Mouse (Mus musculus): Measurements from ENCODE around the gene Col12a1. TPM values are rescaled to one million over a fixed set of nuclear protein-coding genes. Genes with fewer than 3 reads are reported as not detected.
"Not testable (repeated sequence)": the region's sequence is repeated elsewhere in the genome, so short reads cannot be mapped to it uniquely, and the experiment has no call there.

Gene Col12a1
- polyA plus RNA-seq, 1 experiment from 2014 or later, result 64.4 TPM

DNA sequence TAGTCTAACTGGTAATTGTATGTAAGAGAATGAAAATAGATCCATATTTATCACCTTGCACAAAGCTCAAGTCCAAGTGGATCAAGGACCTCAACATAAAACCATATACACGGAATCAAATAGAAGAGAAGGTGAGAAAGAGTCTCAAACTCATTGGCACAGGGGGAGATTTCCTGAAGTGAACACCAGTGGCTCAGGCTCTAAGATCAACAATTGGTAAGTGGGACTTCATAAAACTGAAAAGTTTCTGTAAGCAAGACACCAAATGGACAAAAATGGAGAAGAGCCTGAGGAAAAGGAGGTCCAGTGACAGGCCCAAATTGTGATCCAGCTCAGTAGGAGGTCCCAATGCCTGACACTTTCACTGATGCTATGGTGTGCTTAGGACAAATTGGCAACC, 49.8 kb downstream of the Col12a1 start:
- not testable (repeated sequence) for ATAC-seq (replicated peaks; ENCODE audit: low FRiP score, low TSS enrichment, low read depth); H3K9me3 ChIP-seq (ENCODE audit: control insufficient read depth, low read length); H3K9ac ChIP-seq (ENCODE audit: low read length); DNase-seq (ENCODE audit: low spot score); H3K4me1 ChIP-seq (replicated peaks; ENCODE audit: control insufficient read depth, insufficient read depth, low read length); H3K27me3 ChIP-seq (replicated peaks; ENCODE audit: control insufficient read depth, insufficient read depth, low read length); H3K4me3 ChIP-seq (ENCODE audit: low read depth, low read length); H3K4me2 ChIP-seq (ENCODE audit: low read length); H3K27ac ChIP-seq (ENCODE audit: low read depth)
- WGBS, result 72% methylated on average over 1 of the region's 1 CpGs
- peaks cover 11% of the 10 kb centered on the region for H3K36me3 ChIP-seq (ENCODE audit: control insufficient read depth, insufficient read depth, low read length)

DNA sequence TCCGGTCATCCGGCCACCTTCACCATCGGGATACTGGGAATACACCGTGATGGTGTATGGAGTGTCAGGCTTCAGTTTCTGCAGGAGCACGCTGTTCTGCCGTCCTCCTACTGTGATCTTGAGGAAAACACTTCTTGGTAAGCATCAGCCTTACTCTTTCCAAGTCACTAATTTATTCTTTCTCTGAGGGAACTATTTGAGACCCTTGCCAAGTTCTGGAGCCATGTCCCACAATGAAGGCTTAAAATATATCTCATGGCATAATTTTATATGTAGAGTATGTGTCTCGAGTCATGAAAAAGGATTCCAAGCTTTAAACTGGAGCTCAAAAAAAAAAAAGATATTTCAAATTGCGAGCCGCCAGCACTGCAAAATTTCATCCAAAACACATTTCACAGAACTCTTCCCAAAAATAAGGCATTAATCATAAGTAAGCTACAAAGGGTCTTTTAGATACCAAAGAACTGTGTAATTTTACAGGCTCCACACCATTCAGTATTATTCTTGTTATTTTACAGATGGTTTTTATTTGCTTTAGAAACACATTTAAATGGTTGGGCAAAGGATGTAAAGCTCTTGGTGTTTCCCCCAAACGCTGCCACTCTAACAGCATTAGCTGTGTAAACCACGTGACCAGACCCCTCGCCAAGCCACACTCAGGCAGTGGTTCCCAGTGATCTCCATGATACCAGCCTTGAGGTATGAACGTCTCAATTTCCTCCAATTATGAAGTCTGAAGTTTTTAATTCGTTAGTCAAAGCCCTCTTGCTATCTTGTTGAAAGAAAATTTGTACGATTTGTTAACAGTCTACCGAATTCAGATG, 65.1 kb downstream of the Col12a1 start:
- Histone ChIP-seq H3K36me3 (ENCODE audit: control insufficient read depth, insufficient read depth, low read length) (0 out of 2 replicates have a peak, but pooled peaks cover 4% of the 10 kb centered on the region), H3K4me3 (ENCODE audit: low read depth, low read length) (no peak overlapping the region), H3K9ac (ENCODE audit: low read length) (no peak overlapping the region), H3K27me3 (replicated peaks; ENCODE audit: control insufficient read depth, insufficient read depth, low read length) (no peaks in the 10 kb centered on the region), H3K4me2 (ENCODE audit: low read length) (no peak overlapping the region), H3K9me3 (ENCODE audit: control insufficient read depth, low read length) (no peaks in the 10 kb centered on the region), H3K4me1 (replicated peaks; ENCODE audit: control insufficient read depth, insufficient read depth, low read length) (no peaks in the 10 kb centered on the region), H3K27ac (ENCODE audit: low read depth) (no peak overlapping the region)
- ATAC-seq (replicated peaks; ENCODE audit: low FRiP score, low TSS enrichment, low read depth) (no peak), DNase-seq (ENCODE audit: low spot score) (no peak)
- WGBS, result 86% methylated on average over 16 of the region's 16 CpGs

DNA sequence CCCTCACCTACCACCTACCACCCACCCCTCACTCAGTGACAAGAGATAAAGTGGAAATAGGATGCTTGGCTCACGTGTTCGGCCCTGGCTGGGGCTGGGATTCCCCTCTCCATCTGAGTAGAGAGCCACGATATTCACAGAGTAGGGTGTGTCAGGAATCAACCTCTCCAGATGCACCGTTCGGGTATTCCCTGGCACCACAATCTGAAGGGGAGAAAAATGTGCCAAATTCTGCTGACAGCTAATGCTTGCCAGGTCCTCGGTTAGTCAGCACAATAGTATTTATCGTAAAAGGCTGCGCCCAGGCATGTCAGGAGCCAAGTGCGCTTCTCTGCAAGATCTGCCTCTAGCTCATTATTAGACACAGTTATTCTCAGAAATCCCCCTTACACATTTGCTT, 70.0 kb downstream of the Col12a1 start:
- Histone ChIP-seq H3K4me2 (ENCODE audit: low read length) (no peak overlapping the region), H3K27ac (ENCODE audit: low read depth) (no peak overlapping the region), H3K4me1 (replicated peaks; ENCODE audit: control insufficient read depth, insufficient read depth, low read length) (no peaks in the 10 kb centered on the region), H3K9me3 (ENCODE audit: control insufficient read depth, low read length) (no peaks in the 10 kb centered on the region), H3K4me3 (ENCODE audit: low read depth, low read length) (no peak overlapping the region), H3K9ac (ENCODE audit: low read length) (no peak overlapping the region), H3K27me3 (replicated peaks; ENCODE audit: control insufficient read depth, insufficient read depth, low read length) (no peaks in the 10 kb centered on the region), H3K36me3 (ENCODE audit: control insufficient read depth, insufficient read depth, low read length) (0 out of 2 replicates have a peak, but pooled peaks cover 3% of the 10 kb centered on the region)
- WGBS, result 77% methylated on average over 9 of the region's 9 CpGs
- DNase-seq (ENCODE audit: low spot score), result no peak
- no peak for ATAC-seq (replicated peaks; ENCODE audit: low FRiP score, low TSS enrichment, low read depth)

DNA sequence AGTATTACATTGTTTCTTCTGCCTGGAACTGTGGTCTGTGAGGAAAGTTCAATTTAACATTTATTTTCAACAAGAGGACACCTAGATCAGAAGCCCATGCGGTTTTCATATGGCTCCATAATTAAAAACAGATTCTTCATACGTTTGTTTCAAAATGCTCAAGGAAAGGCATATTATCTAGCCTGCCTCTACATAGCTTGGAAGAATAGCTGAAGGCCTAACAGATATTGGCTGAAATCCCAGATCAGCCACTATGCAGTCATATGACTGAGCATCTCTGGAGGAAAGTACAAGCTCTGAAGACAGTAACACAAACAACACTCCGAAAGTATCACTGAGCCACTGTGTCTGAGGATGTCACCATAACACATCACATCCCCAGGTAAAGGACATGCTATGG, 72.9 kb downstream of the Col12a1 start:
- WGBS, result 68% methylated on average over 3 of the region's 3 CpGs
- no peaks in the 10 kb centered on the region for H3K4me1 ChIP-seq (replicated peaks; ENCODE audit: control insufficient read depth, insufficient read depth, low read length)
- no peak overlapping the region for H3K4me3 ChIP-seq (ENCODE audit: low read depth, low read length)
- ATAC-seq (replicated peaks; ENCODE audit: low FRiP score, low TSS enrichment, low read depth), result no peak
- DNase-seq (ENCODE audit: low spot score), result no peak
- H3K9me3 ChIP-seq (ENCODE audit: control insufficient read depth, low read length), result no peaks in the 10 kb centered on the region
- H3K36me3 ChIP-seq (ENCODE audit: control insufficient read depth, insufficient read depth, low read length), result peaks cover 9% of the 10 kb centered on the region; the same call in 1 of the 2 replicates
- no peak overlapping the region for H3K27ac ChIP-seq (ENCODE audit: low read depth)
- no peak overlapping the region for H3K9ac ChIP-seq (ENCODE audit: low read length)
- H3K27me3 ChIP-seq (replicated peaks; ENCODE audit: control insufficient read depth, insufficient read depth, low read length), result no peaks in the 10 kb centered on the region
- H3K4me2 ChIP-seq (ENCODE audit: low read length), result no peak overlapping the region

DNA sequence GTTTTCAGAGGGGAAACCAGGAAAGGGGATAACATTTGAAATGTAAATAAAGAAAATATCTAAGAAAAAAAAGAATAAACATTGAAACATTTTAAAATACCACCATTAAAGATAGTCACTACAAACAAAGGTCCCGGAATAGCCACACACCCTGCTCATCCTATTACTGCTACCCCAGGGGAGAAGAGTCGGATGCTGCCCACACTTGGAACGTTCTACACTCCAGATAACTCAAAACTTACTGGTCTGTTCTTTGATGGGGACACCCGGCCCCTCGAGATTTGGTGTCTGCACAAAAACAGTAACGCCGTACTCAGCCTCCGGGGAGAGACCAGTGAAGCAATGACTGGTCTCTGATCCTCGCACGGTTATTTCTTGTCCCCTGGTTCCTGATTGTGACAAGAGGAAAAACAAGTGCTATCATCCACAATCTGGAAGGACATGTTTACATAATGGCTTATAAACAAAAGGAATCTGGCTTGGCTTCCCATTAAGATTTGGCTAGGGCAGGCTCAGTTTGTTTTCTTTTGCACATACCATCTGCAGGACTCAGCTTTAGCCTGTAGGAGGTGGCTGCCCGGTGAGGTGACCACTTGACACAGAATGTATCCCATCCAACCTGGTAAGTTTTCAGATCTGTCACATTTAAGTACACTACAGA, 79.1 kb downstream of the Col12a1 start:
- no peaks in the 10 kb centered on the region for H3K9me3 ChIP-seq (ENCODE audit: control insufficient read depth, low read length)
- H3K4me2 ChIP-seq (ENCODE audit: low read length), result no peak overlapping the region
- H3K9ac ChIP-seq (ENCODE audit: low read length), result no peak overlapping the region
- H3K36me3 ChIP-seq (ENCODE audit: control insufficient read depth, insufficient read depth, low read length), result peaks cover 8% of the 10 kb centered on the region; the same call in 1 of the 2 replicates
- no peaks in the 10 kb centered on the region for H3K4me1 ChIP-seq (replicated peaks; ENCODE audit: control insufficient read depth, insufficient read depth, low read length)
- no peaks in the 10 kb centered on the region for H3K27me3 ChIP-seq (replicated peaks; ENCODE audit: control insufficient read depth, insufficient read depth, low read length)
- no peak for ATAC-seq (replicated peaks; ENCODE audit: low FRiP score, low TSS enrichment, low read depth)
- WGBS, result 48% methylated on average over 11 of the region's 11 CpGs
- H3K27ac ChIP-seq (ENCODE audit: low read depth), result no peak overlapping the region
- no peak overlapping the region for H3K4me3 ChIP-seq (ENCODE audit: low read depth, low read length)
- no peak for DNase-seq (ENCODE audit: low spot score)

DNA sequence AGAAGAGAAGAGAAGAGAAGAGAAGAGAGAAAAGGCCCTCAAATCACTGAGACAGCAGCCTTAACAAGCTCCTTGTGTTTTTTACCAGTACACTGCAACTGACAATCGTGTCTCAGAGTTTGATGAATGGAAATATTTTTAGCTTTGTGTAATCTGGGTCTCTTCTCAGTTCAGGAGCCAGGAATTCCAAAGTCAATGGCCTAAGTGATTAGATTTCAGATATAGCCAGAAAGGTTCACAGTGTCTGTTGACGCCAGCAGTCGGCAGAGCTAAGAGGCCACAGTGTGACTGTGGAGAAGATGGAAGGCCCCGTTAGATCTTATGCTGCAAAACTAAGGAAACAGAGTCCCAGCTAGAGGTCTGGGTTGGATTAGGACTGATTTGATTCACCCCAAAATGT, 80.8 kb downstream of the Col12a1 start:
- Histone ChIP-seq H3K4me2 (ENCODE audit: low read length) (no peak overlapping the region), H3K9ac (ENCODE audit: low read length) (no peak overlapping the region), H3K36me3 (ENCODE audit: control insufficient read depth, insufficient read depth, low read length) (peaks cover 12% of the 10 kb centered on the region), H3K27ac (ENCODE audit: low read depth) (no peak overlapping the region), H3K9me3 (ENCODE audit: control insufficient read depth, low read length) (no peaks in the 10 kb centered on the region), H3K4me3 (ENCODE audit: low read depth, low read length) (no peak overlapping the region), H3K4me1 (replicated peaks; ENCODE audit: control insufficient read depth, insufficient read depth, low read length) (no peaks in the 10 kb centered on the region), H3K27me3 (replicated peaks; ENCODE audit: control insufficient read depth, insufficient read depth, low read length) (no peaks in the 10 kb centered on the region)
- ATAC-seq (replicated peaks; ENCODE audit: low FRiP score, low TSS enrichment, low read depth) (no peak), DNase-seq (ENCODE audit: low spot score) (no peak)
- WGBS, result 18% methylated on average over 4 of the region's 4 CpGs

DNA sequence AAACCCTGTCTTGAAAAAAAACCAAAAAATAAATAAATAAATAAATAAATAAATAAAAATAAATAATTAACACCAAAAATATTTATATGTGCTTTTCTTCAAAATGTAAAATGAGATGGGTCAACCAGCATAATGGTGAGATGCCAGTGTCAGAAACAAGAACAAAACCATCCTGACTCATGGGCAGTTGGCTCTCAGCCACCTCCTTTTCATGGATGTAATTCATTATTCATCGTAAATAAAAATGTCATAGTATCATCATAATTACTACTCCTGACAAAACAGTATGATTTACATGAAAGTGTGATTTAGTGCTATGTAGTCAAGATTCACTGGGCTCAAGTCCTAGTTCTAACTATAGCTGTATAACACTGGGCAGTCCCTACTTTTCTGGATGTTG, 84.6 kb downstream of the Col12a1 start:
- no peak overlapping the region for H3K4me2 ChIP-seq (ENCODE audit: low read length)
- ATAC-seq (replicated peaks; ENCODE audit: low FRiP score, low TSS enrichment, low read depth) (no peak), DNase-seq (ENCODE audit: low spot score) (no peak)
- no peaks in the 10 kb centered on the region for H3K27me3 ChIP-seq (replicated peaks; ENCODE audit: control insufficient read depth, insufficient read depth, low read length)
- no peak overlapping the region for H3K9ac ChIP-seq (ENCODE audit: low read length)
- no peaks in the 10 kb centered on the region for H3K4me1 ChIP-seq (replicated peaks; ENCODE audit: control insufficient read depth, insufficient read depth, low read length)
- 83% methylated on average over 1 of the region's 1 CpGs for WGBS
- peaks cover 15% of the 10 kb centered on the region; the same call in 1 of the 2 replicates for H3K36me3 ChIP-seq (ENCODE audit: control insufficient read depth, insufficient read depth, low read length)
- no peak overlapping the region for H3K4me3 ChIP-seq (ENCODE audit: low read depth, low read length)
- no peaks in the 10 kb centered on the region for H3K9me3 ChIP-seq (ENCODE audit: control insufficient read depth, low read length)
- H3K27ac ChIP-seq (ENCODE audit: low read depth), result no peak overlapping the region

DNA sequence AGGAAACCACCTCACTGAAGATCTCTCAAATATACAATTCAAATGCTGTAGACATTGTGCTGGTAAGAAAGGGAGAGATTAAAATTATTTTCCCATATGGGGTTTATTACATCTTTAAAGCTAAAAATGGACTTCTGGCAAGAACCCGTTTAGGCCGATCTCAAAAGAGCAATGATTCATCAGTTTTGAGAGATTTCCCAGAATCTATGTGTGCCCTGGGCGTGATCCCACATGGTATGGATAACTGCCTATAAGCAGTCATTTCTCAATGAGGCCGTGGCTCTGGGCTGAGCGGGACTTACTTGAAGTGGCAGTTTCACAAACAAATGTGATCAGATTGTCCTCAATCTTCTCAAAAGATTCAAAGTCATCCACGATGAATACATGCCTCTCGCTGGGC, 87.4 kb downstream of the Col12a1 start:
- Histone ChIP-seq H3K4me3 (ENCODE audit: low read depth, low read length) (no peak overlapping the region), H3K27ac (ENCODE audit: low read depth) (no peak overlapping the region), H3K9ac (ENCODE audit: low read length) (no peak overlapping the region), H3K9me3 (ENCODE audit: control insufficient read depth, low read length) (no peaks in the 10 kb centered on the region), H3K4me2 (ENCODE audit: low read length) (no peak overlapping the region), H3K36me3 (ENCODE audit: control insufficient read depth, insufficient read depth, low read length) (peaks cover 15% of the 10 kb centered on the region), H3K4me1 (replicated peaks; ENCODE audit: control insufficient read depth, insufficient read depth, low read length) (no peaks in the 10 kb centered on the region), H3K27me3 (replicated peaks; ENCODE audit: control insufficient read depth, insufficient read depth, low read length) (no peaks in the 10 kb centered on the region)
- ATAC-seq (replicated peaks; ENCODE audit: low FRiP score, low TSS enrichment, low read depth), result no peak
- 87% methylated on average over 7 of the region's 7 CpGs for WGBS
- DNase-seq (ENCODE audit: low spot score), result no peak

All from intestine, embryonic 14.5 days (tissue).